8 mouse cellular contexts compared by ENCODE assay signal in genomic region chr9:120582619-120583308, GRCm38 (mm10). TPM values are rescaled to one million over a fixed set of nuclear protein-coding genes. Genes with fewer than 3 reads are reported as not detected.
DNase-seq lines count a peak whose midpoint lies in the region; ATAC-seq lines count a peak whose summit lies in the region.

No protein-coding gene starts in this region.

- peak overlapping the region; percentile 71 for H3K9ac ChIP-seq in heart, embryonic 14.5 days (ENCODE audit: low read length)
- peak overlapping the region; percentile 55 for H3K9ac ChIP-seq in liver, embryonic 12.5 days

- no peaks in the 10 kb centered on the region for H3K27me3 ChIP-seq in heart, embryonic 14.5 days (ENCODE audit: control insufficient read depth, insufficient read depth, low read length)
- H3K27me3 ChIP-seq in liver, embryonic 12.5 days (replicated peaks) = no peaks in the 10 kb centered on the region
- no peaks in the 10 kb centered on the region for H3K27me3 ChIP-seq in splenic B cell, adult 2 months (ENCODE audit: control insufficient read depth, insufficient read depth, low read length, poor library complexity, severe bottlenecking)

- peak overlapping the region; percentile 55 for H3K4me3 ChIP-seq in brown adipose tissue, adult 24 weeks (ENCODE audit: insufficient read depth, low read depth, low read length)
- peak overlapping the region; percentile 43 for H3K4me3 ChIP-seq in heart, embryonic 14.5 days (ENCODE audit: control insufficient read depth in 1 of 2, insufficient read depth in 1 of 2, low read depth in 1 of 2, low read length in 2 of 2)
- H3K4me3 ChIP-seq in liver, embryonic 12.5 days = peak overlapping the region; percentile 40

- peak; percentile 96 for DNase-seq in CD4-positive, CD25-positive, alpha-beta regulatory T cell, adult 2 months (ENCODE audit: low read depth, low spot score)
- peak; percentile 70 for DNase-seq in fibroblast of lung, adult 2 months (ENCODE audit: low read depth)
- DNase-seq in kidney, postnatal 14 days = peak; percentile 92
- peak; percentile 97 for DNase-seq in naive thymus-derived CD4-positive, alpha-beta T cell, adult 2 months (ENCODE audit: low read depth)
- DNase-seq in splenic B cell, adult 2 months (ENCODE audit: low read depth, low spot score) = peak; percentile 95

- no peaks in the 10 kb centered on the region for H3K4me1 ChIP-seq in brown adipose tissue, adult 24 weeks (ENCODE audit: control insufficient read depth, insufficient read depth, insufficient read length, low read length)
- peaks cover 5 to 13% of the 10 kb centered on the region in 2 experiments; a peak in 3 of 4 replicates for H3K4me1 ChIP-seq in heart, embryonic 14.5 days (ENCODE audit: control insufficient read depth in 2 of 2, insufficient read depth in 2 of 2, low read length in 2 of 2)
- peaks cover 42% of the 10 kb centered on the region for H3K4me1 ChIP-seq in liver, embryonic 12.5 days

- peak overlapping the region; percentile 90 for H3K4me2 ChIP-seq in heart, embryonic 14.5 days (ENCODE audit: low read length)
- peak overlapping the region; percentile 75 for H3K4me2 ChIP-seq in liver, embryonic 12.5 days

- WGBS in heart, embryonic 14.5 days = 11% methylated on average over 28 of the region's 28 CpGs
- 12% methylated on average over 28 of the region's 28 CpGs for WGBS in liver, embryonic 12.5 days (ENCODE audit: insufficient replicate concordance)

- no peaks in the 10 kb centered on the region for H3K9me3 ChIP-seq in heart, embryonic 14.5 days (ENCODE audit: control insufficient read depth, low read length)
- no peaks in the 10 kb centered on the region for H3K9me3 ChIP-seq in liver, embryonic 12.5 days (replicated peaks)

- no peak overlapping the region for H3K27ac ChIP-seq in brown adipose tissue, adult 24 weeks (replicated peaks; ENCODE audit: low read depth, low read length)
- peak overlapping the region; percentile 45 to 64 for H3K27ac ChIP-seq in heart, embryonic 14.5 days (replicated peaks in 1 of 2; ENCODE audit: control insufficient read depth in 1 of 2, insufficient read depth in 1 of 2, low read depth in 2 of 2, low read length in 2 of 2)
- H3K27ac ChIP-seq in liver, embryonic 12.5 days = peak overlapping the region; percentile 69

- no peaks in the 10 kb centered on the region for H3K36me3 ChIP-seq in heart, embryonic 14.5 days (ENCODE audit: control insufficient read depth, insufficient read depth, low read length)
- H3K36me3 ChIP-seq in liver, embryonic 12.5 days = no peaks in the 10 kb centered on the region
- no peaks in the 10 kb centered on the region for H3K36me3 ChIP-seq in splenic B cell, adult 2 months (ENCODE audit: control insufficient read depth, insufficient read depth, low read length, poor library complexity, severe bottlenecking)

- ATAC-seq in heart, embryonic 14.5 days (ENCODE audit: insufficient number of reproducible peaks, insufficient read depth, low FRiP score, low read depth) = peak; percentile 71
- ATAC-seq in liver, embryonic 12.5 days = peak; percentile 84

RNA-seq across cellular contexts. Expression of gene Rpl14, which starts 11.5 kb away (rescaled TPM):
- polyA plus RNA-seq in brown adipose tissue, adult 24 weeks (2012; ENCODE audit: insufficient read depth, insufficient read length, missing spikeins) = 403 and 404 TPM in 2 replicates
- polyA plus RNA-seq in heart, embryonic 14.5 days (2014; fragmentation: Nextera tagmentation; extraction: Ambion mirVana) = 514 and 578 TPM in 2 replicates
- 722 and 731 TPM in 2 replicates for polyA plus RNA-seq in liver, embryonic 12.5 days (2016; fragmentation: Nextera tagmentation; extraction: Ambion mirVana)

RNA-seq across cellular contexts. Expression of gene Entpd3, which starts 43.1 kb away (rescaled TPM):
- polyA plus RNA-seq in brown adipose tissue, adult 24 weeks (2012; ENCODE audit: insufficient read depth, insufficient read length, missing spikeins) = not detected in 2 replicates
- polyA plus RNA-seq in heart, embryonic 14.5 days (2014; fragmentation: Nextera tagmentation; extraction: Ambion mirVana) = 0.05 TPM in 1 of 2 replicates, not detected in the other
- polyA plus RNA-seq in liver, embryonic 12.5 days (2016; fragmentation: Nextera tagmentation; extraction: Ambion mirVana) = 0.05 TPM in 1 of 2 replicates, not detected in the other
